Mouse (Mus musculus): ENCODE data around the gene Btrc.

The Btrc gene

DNA sequence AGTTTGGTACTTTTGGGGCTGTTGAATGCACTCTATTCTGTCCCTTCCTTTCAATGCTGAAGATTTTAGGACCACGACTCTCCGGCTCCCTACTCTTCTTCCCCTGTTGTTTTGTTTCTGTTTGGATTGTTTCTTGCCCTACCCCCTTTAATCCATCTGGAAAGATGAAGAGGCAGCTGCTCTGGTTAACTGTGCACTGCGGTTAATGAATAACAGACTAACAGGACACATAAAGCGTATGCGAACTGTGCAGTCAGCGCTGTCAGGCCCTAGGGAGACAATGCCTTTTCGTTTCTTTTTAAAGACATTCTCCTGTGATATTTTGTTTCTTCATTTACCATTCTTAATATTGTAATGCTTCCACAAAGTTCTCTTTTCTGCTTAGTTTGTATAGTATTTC, 58.7 kb downstream of the Btrc start:
- DNase-seq (ENCODE audit: inconsistent age in 2 of 2, low spot score in 1 of 2): no peak

DNA sequence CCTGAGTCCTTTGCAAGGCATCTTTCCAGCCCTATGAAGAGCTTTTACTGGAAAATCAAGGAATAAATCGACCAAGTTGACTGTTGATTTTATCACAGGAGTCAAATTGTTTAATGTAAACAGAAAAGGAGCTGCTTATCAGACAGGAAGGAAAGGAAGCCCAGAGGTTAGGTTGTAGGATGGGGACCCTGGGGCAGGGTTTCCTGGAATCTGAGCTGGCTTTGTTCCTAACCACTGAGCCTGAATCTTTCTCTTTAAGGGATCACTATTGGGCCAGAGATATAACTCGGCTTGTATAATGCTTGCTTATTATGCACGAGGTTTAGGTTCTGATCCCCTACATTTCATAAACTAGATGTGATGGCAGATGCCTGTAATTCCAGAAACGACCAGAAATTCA, 64.6 kb downstream of the Btrc start:
- DNase-seq (ENCODE audit: inconsistent age in 2 of 2, low spot score in 1 of 2): no peak

DNA sequence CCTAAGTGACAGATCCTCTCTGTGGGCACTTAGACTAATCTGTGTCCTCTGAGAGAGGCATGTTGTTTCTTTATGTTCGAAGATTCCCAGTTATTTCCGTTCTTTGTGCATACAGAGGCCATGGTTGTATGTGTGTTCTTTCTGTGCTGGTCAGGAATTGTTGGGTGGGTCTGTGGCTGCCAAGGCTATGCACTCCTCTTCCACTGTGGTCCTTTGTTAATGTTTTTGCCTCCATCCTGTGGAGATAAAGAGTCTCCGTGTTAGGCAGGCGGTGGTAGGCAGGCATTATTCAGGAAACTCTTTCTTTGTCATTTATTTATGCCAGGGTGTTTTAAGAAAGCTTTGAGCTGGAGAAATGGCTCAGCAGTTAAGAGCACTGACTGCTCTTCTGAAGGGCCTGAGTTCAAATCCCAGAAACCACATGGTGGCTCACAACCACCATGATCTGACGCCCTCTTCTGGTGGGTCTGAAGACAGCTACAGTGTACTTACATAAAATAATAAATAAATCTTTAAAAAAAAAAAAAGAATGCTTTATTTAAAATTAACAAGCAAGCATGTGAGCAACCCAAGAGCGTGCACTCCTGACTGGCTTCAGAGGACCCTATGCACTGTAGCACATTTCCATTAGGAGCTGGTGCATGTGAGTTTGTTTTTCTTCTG, 67.6 kb downstream of the Btrc start:
- no peak for DNase-seq (ENCODE audit: inconsistent age in 2 of 2, low spot score in 1 of 2)

DNA sequence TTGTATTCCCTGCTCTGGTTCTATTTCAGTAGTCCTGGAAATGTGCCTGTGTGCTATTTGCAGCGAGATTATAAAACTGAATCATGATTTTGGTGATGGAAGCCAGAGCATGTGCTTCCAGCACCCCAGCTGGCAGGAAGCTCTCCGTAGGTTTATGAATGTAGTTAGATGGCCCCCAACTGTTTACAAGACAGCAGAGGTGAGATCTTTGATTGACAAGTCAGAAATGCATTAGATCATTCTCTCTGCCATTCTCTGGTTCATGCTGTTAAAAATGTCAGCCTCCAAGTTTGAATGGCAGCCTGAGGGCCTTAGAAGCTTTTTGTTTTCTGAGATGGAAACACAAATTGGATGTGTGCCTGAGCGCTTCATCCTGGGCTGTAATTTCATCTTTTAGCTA, 68.8 kb downstream of the Btrc start:
- DNase-seq (ENCODE audit: inconsistent age in 2 of 2, low spot score in 1 of 2): no peak

DNA sequence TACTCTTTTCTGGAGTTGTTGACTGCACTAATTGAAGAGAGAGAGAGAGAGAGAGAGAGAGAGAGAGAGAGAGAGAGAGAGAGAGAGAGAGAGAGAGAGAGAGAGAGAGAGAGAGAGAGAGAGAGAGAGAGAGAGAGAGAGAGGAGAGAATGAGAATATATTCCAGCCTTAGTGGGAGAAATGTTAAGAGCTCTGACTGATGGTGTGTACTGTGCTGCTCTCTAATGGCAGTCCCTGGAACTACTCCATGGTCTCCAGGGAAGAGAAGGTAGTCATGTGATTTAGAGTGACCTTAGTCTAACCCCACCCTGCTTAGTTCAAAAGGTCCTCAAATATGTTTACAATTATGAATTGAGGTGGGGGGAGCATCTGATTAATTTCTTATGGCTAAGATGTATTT, 72.5 kb downstream of the Btrc start:
- peak; percentile 60 to 87 for DNase-seq (ENCODE audit: inconsistent age in 2 of 2, low spot score in 1 of 2)

DNA sequence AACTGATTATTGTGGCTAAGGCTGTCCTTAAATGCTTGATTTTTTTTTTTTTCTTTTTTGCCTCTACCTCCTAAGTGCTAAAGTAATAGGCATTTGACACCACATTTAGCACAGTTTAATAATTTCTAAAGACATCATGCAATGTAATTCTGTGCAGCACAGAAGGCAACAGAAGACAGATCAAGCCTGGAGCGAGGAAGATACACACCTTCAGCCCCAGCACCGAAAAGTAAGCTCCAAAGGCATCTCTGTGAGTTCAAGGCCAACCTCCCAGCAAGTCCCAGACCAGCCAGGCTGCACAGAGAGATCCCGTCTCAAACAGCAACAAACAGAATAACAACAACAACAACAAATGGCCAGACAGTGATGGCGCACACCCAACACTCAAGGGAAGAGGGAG, 73.6 kb downstream of the Btrc start:
- no peak for DNase-seq (ENCODE audit: inconsistent age in 2 of 2, low spot score in 1 of 2)

DNA sequence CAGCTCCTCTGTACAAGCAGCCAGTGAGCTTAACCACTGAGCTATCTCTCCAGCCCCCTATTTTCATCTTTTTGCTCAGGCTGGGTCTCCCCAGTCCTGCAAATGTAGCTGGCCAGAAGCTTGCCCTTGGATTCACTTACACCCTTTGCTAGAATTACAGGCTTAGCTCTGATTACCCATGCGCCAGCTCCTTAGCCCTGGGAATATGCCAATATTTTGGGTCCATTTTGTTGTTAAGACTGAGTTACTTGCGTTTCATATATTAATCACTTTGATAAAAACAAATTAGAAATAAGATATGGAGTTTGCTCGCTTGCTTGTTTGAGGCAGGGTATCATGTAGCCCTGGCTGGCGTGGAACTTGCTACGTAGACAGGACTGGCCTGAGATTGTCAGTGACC, 74.7 kb downstream of the Btrc start:
- DNase-seq (ENCODE audit: inconsistent age in 2 of 2, low spot score in 1 of 2): no peak

DNA sequence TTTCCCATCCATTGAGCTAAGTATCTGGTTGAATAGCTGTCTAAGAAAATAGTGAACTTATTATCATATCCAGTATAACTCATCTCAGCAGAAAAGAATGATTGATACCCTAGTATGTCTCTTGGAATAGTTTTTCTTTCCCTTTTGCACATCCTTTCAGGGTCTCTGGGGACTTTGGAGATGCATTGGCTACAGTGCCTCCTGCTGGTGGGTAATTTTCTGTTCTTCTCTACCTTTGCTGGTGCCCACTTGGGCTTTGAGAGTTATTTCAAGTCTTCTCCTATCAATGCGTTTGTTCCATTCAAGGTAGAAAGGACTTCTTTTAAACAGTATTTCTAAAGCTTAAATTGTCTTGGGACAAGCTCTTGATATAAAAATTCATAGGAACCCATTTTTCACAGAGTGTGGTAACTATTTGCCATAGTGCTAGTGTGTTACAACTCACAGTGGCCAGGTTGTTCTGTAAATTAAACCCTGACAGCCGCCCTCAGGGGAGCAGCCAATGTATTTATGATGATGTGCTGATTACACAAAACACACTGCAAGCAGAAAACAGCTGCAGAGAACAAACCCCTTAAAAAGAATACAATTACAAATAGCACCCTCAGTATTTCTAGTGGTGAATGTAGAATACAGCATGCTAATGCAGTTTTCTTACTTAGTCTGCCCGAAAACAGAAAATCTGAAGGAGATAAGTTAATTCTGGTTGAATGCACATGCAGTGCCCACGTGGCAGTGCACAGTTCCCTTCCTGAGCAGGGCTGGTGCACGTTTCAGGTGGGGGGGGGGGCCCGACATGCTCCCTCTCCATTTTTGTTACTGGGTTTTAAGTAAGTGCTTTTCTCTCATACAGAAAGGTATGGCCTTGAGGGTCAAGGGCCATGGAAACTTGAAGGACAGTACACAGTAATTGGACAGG, 75.7 kb downstream of the Btrc start:
- no peak for DNase-seq (ENCODE audit: inconsistent age in 2 of 2, low spot score in 1 of 2)

DNA sequence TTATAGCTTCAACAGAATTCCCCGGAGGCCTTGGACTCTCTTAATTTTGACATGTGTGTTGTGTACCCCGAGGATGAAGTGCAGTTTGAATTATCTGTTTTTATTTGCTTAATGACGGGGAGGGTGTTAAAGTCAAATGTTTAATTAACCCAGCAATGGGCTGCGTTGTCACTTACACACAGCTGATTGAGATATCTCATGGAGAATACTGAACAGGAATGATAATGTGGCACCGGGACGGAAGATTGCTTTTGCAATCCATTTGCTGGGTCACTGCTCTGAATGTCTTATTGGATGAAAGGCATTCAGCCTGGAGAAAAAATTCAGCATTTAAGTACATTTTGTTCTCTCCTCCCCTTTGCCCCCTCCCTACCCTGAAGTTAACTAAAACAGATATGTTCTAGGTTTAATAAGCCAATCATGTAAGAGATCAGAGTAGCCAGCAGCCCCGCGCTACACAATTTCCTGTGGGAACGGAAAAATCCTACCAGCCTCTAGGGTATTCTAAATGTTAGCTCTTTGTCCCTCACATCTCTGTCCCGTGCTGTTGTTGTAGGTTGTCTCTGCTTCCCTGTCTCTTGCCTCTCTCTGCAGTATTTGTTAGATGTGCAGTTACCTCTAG, 77.1 kb downstream of the Btrc start:
- DNase-seq (ENCODE audit: inconsistent age in 2 of 2, low spot score in 1 of 2): no peak

DNA sequence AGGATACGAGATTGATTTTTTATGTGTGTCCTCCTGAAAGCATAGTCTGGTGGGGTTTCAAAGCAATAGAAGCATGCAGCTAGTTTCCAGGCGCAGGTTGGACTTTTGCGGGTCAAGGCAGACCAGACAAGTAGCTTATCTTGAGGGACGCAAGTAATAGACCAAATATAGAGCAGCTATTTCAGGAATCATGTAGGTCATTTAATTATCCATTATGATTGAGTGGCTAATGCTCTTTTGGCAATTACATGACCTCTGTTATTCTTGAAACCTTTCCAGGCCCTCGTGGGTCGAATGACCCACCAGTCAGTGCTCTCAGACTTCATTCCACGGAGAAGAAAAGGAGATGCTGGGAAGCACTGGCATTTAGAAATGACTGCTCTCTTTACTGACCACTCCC, 78.2 kb downstream of the Btrc start:
- peak in 1 of 2 experiments; percentile 70 for DNase-seq (ENCODE audit: inconsistent age in 2 of 2, low spot score in 1 of 2)

DNA sequence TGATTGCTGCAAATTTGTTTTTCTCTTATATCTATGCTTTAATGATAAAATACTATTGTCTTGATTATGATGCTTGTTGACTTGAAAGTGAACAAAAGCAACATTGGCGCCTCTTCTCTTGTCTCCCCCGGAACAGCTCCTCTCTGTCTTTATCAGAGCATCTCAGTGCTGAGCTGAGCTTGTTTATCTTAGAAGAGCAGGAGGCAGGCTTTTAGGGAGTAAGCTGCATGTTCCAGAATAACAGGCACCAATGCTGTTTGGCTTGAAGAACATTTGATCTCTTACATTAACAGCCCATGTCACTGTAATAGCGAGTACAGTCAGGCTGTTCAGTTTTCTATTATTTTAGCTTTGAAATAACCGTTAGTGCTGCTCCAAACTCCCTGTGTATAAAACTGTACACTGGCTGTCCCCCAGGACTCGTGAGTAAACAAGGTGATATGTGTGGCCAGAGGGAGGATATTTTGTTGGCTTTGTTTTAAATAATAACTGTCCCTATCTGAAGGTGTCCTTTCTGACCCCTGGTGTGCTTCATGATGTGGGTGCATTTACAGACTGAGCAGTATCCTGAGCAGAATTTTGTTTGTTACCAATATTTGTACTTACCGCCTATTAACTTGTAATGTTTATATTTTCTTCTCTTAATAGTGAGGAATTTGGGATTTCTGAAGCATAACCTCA, 81.9 kb downstream of the Btrc start:
- no peak for DNase-seq (ENCODE audit: inconsistent age in 2 of 2, low spot score in 1 of 2)

DNA sequence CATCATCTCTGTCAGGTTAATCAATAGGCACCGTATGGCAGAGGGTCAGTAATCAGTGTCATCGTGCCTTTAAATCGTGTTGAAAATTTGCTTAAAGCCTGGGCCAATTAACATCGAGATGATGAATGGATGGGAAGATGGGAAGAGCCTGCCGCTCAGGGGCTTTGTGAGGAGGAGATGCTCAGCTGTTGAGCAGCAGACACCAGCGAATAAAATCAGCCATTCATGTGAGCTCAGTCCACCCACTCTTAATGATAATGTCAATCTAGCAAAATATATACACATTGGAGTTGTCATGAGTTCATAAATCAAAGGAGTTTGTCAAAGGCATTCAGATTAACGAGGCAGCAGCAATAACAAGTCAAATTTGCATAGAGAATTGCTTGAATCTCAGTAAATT, 83.1 kb downstream of the Btrc start:
- no peak for DNase-seq (ENCODE audit: inconsistent age in 2 of 2, low spot score in 1 of 2)

DNA sequence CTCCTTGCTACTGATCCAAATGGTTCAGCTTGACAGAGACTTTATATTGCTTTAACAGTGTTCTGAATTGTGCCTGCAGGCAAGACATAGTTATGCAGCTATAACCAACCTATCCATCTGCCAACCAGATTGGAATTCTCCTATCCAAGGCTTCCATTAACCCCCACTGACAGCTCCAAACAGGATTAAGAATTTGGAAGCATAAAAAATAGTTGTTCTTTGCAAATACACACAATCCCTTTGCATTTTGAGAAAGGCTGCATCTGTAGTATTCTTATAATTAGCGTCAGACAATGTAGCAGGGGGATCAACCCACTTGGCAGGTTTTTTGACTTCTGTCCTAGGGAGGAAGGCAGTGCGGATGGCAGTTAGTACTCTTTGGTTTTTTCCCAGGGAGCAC, 83.7 kb downstream of the Btrc start:
- DNase-seq (ENCODE audit: inconsistent age in 2 of 2, low spot score in 1 of 2): no peak

DNA sequence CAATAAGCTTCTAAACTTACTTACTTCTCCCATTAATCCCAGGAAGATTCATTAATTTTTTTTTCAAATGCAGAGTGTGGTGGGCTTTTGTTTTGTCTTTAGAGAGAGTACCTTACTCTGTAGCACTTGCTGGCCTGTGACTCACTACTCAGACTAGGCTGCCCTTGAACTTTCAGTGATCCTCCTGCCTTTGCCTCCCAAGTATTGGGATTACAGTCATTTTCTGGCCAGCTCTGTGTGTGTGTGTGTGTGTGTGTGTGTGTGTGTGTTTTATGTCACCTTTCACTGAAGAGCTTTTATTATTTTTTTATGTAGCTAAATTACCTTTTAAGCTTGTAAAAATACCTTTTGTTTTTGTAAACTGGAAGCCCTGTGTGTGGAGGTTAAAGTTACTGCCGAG, 84.4 kb downstream of the Btrc start:
- DNase-seq (ENCODE audit: inconsistent age in 2 of 2, low spot score in 1 of 2): peak; percentile 80 to 92

DNA sequence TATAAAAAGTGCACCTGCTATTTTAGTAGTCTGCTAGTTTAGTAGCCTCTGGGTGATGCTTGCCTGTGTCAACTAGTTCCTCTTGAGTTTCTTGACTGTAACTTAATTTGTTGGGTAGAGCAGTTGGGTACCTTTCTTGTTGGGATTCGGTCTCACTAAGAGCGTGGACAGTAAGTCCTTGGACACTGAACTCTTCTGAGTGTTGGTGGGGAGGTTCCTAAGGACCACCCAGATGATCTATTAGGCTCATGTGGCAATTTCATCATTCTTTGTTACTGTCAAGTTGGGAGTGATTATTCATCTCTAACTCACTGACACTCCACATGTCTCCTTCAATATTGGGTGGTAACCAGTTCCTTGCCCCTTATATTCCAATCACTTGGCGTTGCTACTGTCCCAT, 90.9 kb downstream of the Btrc start:
- no peak for DNase-seq (ENCODE audit: inconsistent age in 2 of 2, low spot score in 1 of 2)

DNA sequence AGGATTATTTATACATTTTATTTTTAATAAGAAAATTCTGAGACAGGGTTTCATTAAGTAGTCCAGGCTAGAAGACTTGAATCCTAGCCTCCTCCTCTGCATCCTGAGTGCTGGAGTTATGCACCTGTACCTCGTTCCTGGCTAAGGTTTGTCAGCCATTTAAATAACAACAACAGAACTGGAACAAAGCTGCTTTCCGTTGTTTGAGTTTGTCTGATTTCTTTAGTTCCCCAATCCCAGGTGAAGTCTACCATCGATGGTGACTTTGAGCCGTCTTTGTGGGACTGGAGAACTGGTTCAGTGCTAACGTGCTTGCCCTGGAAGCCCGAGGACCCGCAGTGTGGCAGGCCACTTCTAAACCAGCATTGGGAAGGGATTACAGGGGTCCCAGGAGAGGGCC, 93.4 kb downstream of the Btrc start:
- DNase-seq (ENCODE audit: inconsistent age in 2 of 2, low spot score in 1 of 2): no peak

DNA sequence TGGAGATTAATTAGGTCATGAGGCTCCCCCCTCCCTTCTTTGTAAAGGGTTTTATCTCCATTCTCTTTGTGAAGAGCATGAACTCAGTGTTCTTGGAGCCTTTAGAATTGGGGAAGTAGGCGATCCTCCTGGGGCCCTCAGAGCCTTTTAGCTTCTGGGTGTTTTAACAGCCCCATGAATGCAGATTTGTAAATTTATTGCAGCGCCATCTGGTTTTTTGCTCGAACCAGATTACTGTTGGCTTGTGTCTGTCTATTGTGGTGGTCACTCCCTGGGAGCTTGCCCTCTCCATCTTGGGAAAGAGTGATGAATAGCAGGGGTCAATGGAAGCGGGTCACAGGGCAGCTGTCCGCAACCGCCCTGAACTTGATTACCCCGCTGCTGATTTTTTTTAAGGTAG, 95.2 kb downstream of the Btrc start:
- DNase-seq (ENCODE audit: inconsistent age in 2 of 2, low spot score in 1 of 2): no peak

DNA sequence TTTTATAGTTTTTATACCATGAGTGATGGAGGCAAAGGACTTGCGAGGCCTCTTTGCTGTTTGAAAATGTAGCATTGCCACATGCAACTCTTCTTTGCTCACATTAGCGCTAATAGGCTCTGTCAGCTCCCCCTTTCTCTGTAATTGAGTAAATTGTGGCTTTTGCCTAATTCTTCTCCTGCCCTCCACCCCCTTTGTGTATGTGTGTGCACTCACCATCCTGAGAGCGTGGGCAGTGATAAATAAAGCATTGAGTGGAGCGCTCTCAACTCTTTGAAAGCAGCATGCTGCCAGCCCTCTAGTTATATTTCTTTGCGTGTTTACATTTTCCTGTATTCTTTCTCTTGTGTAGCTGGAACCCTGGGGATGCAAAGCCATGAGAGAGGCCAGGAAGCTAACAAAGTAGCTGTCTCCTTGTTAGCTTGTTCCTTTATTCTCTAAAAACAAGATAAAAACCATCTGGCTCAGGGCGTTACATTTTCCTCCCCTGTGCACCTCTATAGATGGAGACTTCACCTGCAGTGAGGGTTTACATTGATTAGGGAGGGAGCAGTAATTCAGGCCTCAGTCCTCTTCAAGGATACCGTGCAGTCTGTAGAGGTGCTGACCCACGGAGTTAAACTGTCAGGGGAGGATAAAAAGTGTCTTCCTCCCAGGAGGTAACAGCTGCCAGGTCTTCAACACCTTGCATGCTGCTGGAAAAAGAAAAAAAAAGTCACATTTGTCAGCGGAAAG, 96.6 kb downstream of the Btrc start:
- no peak for DNase-seq (ENCODE audit: inconsistent age in 2 of 2, low spot score in 1 of 2)

DNA sequence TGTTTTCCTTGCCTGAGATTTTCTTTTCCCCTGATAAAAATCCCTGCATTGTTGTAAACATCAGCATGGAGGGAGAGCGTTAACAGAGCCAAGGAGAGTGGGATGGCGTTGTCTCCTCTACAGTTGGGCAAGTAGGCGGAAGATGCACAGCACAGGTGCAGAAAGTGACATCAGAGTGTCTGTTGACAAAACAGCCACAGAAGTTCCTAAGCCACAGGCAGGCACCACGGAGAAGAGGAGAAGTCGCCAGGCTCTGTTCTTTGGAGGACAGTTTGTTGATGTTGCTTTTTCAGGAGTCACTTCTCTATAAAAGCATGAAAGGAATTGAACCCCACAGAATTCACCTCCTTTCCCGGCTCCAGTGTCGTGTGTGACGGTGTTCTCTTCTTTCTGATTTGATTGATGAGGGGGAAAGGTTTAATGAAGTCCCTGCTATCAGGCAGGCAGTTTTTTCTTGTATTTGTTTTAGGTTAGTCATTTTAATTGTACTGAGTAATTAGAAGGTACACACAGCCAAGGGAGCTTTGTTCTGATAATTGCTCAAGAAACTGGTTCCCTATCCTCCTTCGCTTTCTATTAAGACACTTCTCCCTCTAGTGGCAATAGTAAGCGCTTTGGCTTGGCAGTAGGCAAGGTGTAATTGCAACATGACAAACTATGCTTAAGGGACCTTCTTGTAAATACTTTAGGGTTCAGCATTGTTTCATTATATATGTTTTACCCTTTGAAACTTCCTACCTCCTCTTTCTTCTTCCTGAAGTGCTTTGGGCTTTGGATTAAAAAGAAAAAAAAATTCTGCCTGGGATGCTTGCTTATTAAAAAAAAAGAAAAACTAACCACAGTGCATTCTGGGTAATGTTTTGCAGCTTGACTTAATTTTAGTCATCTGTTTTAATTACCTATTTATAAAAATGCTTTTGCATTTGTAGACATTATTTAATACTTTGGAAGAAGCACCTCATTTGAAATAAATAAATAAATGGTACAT, 97.5 kb downstream of the Btrc start:
- DNase-seq (ENCODE audit: inconsistent age in 2 of 2, low spot score in 1 of 2): peak in 1 of 2 experiments; percentile 58

DNA sequence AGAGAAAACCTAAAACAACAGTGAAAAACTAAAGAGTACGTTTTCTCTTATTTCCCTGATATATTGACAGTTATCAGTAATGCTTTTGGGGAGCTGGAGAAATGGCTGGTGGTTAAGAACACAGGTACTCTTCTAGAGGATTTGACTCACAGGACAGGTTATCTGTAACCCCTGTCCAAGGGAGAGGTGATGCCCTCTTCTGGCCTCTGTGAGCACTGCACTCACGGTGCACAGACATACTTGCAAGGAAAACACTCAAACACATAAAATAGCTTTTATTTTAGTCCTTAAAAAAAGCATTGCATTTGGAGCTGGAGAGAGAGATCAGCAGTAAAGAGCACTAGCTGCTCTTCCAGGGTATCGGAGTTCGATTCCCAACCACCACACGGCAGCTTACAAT, 106.2 kb downstream of the Btrc start:
- DNase-seq (ENCODE audit: inconsistent age in 2 of 2, low spot score in 1 of 2): no peak
